Mouse (Mus musculus) urinary bladder, postnatal 14 days (tissue): Measurements from ENCODE around the gene Fsd1.

Source experiments
- DNase-seq: peaks from one replicate; pipeline ENCODE4 v3.0.0; 2021; ENCODE audit warnings: low spot score

The Fsd1 gene

DNA sequence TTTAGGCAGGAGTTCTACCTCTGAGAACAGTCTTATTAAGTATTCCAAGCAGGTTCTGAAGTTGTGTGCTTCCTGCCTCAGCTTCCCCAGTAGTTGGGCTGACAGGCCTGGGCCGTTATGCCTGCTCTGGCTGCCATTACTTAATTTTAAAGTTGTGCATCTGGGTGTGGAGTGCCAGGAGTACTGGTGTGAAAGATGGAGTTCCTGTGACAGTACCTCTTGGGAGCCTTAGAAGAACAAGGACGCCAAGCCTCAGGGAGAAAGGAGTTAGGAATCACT is 23.6 kb downstream of the Fsd1 start:
- DNase-seq, result no peak

DNA sequence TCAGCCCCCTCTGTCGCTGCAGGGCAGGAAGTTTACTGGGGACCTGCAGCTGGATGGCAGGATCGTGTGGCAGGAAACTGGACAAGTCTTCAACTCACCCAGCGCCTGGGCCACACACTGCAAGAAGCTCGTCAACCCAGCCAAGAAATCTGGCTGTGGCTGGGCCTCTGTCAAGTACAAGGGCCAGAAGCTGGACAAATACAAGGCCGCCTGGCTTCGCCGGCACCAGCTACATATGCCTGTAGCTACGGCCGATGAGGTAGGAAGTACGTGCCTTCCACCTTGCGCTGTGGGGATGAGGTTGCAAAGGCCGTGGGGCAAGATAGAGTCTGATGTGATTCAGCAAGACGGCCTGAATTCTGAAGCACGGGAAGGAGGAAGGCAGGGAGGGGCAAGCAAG is 23.9 kb downstream of the Fsd1 start:
- DNase-seq, result no peak

DNA sequence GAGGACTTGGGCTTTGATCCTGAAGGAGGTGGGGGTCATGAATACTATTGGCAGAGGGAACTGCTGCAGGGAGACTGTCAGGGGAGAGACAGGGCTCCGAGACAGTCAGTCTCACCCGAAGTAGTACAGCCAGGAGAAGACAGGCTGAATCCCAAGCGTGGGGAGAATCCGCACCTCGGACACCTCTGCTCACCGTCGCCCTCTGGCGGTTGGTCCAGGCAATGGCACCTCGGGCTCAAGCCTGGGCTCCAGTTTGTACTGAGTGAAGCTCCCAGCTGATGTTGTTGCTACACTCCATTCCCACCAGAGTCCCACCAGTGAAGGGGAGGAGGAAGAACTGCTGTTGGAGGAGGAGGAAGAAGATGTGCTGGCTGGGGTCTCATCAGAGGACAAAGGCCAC is 24.4 kb downstream of the Fsd1 start:
- DNase-seq, result peak; percentile 84

DNA sequence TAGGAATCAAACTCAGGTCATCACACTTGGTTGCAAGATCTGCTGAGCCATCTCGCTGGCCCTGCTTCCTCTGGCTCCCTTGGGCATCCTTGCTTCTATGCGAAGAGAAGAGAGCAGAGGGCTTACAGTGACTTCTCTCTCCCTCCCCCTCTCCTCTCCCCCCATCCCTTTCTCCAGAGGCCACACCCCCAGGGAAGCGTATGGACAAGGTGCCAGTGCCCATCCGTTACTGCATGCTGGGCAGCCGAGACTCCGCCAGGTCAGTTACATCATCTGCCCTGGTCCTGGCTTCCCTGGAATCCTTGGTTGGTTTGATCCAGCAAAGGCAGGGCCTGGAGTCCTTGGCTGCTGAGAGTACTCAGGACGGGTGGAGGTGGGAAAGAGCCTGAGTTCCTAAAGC is 25.1 kb downstream of the Fsd1 start:
- no peak for DNase-seq

DNA sequence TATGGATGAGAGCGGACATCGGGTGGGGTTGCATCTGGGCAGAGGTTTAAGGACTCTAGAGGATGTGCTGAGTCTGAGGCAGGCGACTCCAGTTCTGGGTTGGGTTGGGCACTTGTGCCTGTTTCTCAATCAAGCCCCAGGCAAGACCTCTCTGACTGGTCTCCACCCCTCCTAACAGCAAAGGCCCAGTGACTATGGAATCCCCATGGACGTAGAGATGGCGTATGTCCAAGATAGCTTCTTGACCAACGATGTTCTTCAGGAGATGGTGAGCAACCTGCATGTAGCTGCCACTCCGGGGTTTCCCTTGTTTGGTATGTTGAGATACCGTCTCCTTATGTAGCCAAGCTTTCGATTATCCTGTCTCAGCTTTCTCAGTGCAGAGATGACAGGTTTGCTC is 29.0 kb downstream of the Fsd1 start:
- no peak for DNase-seq

DNA sequence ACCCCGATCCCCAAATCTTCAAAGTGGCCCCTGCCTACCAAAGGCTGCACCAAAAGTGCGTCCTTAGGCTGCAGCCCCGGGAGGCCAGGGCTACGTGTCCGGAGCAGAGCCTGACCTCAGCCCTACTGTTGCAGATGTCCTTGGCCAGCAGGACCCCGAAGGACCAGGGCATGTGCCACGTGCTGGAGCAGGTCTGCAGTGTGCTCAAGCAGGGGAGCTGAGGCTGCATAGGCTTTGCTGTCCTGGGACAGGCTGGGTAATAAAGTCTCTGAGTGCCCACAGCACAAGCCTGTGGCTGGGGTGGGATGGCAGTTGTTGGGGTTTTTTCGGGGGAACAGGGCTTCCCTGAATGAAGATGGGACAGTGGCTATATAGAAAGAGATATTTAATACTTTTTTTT is 30.1 kb downstream of the Fsd1 start:
- DNase-seq, result no peak

DNA sequence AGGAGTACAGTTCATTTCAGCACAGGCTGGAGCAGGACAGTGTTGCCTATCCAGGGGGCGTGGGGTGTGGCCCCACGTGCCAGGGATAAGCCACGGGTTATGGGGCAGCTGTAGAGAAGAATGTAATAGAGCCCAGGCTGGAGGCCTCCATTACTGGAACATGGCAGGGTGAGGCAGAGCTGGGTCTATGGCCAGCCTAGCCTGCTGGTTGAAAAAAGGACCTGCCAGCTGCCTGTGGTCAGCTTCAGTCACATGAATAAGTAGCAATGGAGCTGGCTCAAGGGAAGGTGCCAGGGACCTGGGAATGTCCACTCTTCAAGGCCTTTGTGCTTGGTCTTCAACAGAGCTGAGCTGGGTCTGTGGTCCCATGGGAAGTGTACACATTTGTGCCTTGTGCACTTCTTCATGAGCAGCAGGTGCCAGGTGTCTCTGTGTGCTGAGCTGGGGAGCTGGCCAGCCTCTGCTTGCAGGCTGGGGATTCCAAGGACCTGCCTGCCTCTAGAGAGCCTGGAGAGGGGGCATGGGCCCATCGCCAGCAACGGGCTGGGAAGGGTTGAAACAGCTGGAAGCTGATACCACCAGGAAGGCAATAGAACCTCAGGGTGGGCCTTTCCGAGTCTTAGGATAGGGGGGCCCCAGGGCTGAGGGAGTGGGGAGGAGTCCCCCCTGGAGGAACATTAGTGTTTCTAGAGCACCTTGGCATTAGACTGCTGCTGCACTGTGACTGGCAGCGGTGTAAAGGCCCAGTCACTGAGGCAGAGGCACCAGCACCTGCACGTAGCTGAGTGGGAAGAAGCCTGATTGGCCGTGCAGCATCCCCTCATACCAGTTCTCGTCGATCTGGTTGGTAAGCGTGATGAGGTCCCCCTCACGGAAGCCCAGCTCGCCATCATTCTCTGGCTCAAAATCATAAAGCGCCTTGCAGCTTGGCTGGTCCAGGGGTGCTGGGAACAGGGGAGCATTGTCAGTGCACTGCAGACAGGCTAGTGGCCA is 30.8 kb downstream of the Fsd1 start:
- no peak for DNase-seq

DNA sequence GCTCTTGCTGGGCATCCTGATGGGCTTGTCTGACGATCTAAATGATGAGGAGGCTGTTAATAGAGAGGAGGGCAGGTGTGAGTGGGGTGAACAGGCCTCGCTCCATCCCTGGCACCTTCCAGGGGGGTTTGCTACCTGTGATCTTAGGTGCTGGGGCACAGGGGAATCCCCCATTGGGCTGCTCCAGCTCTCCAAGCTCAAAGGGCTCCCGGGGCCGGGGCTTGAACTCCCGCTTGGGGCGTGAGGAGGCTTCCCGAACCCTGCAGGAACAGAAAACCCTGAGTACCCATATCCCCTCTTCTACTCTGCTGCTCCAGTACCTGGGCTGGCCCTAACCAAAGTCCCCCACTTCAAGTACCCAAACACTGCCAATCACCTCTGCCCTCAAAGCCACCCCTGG is 31.5 kb downstream of the Fsd1 start:
- DNase-seq, result no peak

DNA sequence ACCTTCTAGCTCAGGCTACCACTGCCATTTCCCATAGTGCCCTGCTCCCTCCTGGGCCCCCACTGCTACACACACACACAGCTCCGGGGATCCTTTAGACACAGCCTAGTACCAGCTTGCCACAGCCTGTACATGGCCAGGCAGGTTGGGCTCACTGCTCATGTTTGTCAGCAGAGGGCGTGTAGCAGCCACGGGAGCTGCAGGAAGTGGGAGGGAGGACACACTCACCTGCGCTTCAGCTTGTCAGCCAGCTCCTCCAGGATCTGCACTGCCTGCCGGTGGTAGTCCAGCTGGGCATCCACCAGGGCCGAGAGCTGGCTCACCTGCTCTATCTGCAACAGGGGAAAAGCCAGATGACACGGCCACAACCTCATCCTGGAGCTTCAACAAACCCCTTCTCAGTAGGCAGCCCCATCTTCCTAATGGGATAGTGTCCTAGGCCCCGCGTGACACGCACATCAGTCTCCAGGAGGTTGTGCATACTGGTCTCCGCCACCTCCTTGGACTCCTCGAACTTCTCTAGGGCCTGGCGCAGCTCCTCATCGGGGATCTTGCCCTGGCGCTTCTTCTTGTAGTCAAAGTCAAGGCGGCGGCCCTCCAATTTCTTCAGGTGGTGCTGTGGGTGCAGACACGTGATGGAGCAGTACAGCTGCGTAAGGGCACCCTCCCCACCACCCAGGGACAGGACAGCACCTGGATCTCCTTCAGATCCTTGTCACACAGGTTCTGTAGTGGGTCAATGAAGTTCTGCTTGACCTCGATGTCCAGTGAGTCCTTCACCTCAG is 32.2 kb downstream of the Fsd1 start:
- peak; percentile 73 for DNase-seq

DNA sequence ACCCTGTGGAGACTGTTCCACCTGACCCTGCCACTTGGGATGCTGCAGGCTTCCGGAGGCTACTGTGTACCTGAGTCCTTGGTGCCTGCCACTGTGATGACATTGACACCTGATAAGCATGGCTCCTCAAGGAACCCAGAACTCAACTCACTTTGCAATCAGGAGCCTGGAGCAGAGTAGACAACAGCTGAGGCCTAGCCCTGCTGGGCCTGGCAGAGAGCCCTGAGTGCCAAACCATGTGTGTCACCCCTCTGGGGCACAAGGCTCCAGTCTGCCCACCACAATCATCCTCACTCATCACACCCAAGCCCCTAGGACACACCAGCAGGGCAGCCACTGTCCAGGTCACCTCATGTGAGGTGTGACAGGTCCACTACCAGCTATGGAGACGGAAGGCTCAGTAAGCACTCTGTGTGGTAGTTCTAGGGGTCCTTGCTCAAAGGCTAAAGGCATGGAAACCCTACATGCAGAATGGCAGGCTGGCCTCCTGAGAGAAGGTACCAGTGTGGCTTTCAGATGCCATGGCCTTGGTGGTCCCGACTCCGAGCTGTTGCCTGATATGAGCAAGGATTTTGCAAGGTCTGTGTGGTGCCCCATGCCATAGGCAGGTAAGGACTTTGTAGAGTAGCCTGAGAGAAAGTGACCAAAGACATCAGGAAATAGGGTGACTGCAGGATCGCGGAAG is 34.2 kb downstream of the Fsd1 start:
- no peak for DNase-seq

DNA sequence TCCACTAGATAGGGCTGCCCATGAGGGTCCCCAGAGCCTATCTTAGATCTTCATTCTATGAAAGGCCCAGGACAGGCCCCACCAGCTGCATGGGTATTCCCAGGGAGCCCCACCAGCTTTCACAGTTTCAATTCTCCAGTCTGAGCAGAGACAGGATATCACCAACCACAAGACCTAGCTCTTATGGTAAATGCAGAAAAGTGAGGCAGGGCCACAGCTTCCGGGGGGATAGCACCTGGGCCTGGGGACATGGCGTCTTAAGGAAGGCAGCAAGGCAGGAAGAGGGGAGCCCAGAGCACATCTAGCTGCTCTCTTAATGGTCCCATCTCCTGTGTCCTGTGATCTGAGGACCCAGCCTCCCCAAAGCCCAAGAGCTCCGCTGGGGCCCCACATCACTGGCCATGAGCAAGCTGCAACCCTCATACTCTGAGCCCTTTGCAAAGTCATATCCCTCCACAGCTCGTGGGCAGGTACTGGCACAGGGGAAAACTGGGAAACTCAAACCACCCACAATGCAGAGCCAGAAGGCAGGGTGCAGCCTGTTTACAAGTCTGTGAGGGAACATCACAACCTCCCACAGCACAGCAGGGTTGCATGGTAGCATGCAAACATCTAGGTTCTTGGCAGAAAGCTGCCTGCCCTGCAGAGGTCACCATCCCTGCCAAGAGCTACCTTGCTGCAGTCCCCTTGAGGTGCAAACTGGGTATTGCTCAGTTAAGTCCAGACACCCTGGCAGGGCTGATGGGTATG is 35.0 kb downstream of the Fsd1 start:
- no peak for DNase-seq

DNA sequence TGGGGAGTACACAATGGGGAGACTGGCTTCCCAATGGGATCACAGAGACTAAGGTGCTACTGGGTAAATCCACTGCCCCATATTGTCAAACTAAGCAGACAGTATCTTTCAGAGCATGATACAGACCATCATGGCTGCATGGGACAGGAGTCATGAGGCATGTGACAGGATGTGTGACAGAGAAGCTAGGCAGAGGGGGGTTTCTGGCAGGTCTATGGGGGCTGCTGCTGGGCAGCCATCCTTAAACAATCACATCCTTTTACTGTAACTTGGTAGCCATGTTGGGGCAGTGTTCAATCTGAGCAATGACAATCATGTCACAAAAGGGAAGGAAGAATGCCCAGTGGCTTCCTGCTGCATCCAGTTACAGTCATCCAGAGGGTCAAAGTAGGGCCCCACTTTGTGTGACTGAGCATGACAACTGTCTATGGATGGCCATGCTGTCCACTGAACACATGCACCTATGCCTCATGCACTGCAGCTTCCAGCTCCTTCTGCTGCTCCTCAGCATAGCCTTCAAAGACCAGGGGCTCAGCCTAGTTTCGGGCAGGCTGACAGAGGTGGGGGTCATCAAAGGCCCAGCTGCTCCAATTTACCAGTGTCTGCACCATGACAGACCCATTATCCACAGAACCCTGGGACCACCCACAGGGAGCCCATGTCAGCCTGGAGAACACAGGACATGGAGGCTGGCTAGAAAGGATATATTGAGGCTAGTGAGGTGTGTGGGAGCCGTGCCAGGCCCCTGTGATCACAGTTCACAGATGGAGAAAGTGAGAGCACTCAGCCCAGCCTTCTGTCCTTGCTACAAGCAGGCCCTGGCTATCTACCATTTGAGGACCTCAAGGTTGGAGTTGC is 36.1 kb downstream of the Fsd1 start:
- DNase-seq, result no peak

DNA sequence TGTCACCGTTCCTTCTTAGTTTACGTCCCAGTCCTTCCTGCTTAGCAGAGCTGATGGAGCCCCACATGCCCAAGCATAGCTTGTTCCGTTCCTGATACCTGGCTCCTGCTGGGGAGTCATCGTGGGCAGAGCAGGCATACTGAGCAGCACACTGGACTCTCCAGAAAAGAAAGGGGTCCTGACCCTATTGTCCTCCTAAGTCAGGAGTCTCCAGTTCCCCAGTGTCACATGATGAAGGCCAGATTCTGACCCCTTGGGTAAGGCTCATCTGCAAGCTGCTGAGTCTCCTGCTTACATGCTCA is 36.6 kb downstream of the Fsd1 start:
- DNase-seq, result no peak

DNA sequence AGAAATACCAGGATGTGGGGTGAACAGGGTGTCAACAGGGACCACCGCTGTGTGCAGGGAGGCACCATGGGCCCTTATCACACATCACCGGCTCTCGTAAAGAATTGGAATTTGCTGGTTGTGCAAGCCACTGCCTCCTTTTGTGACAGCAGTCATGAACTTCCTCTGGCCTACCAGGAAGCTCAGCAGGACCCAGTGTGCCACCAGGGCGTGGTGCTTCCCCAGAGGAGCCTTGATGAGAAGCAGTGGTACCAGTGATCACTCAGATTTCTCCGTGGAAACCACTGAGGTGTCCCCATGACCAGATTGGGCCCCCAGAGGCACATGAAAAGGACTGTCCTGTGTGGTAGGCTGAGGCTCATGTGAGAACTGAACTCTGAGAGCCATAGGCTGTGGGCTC is 37.1 kb downstream of the Fsd1 start:
- peak; percentile 41 for DNase-seq

DNA sequence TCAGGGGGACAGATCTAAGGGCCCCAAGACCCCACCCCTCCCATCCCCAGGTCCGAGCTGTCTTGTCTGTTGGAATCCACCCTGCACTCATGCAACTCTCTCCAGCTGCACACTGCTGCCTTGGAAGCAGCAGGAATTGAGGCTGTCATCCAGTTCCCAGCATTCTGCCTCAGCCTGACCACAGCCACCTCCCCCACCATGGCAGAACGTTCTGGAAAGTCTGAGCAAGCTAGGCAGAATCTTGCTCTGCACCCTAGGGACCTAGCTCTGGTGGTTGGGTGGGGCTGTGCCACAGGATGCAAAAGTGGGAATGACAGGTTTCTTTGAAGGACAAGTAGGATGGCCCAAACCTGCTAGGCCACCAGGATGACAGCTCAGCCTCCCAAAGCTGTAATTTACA is 38.2 kb downstream of the Fsd1 start:
- DNase-seq, result no peak

DNA sequence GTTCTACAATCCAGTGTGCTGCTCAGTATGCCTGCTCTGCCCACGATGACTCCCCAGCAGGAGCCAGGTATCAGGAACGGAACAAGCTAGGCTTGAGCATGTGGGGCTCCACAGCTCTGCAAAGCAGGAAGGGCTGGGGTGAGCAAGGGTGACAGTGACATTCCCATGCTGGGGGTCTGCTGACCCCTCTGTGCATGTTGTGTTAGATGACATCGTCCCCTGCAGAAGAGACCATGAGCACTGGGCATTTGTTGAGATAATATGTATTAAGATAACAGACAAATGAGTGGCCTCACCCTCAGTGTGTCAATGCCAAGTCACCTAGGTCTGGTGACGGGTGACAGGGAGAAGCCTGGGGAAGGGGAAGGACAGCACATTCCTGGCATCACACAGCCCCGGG is 38.6 kb downstream of the Fsd1 start:
- no peak for DNase-seq

DNA sequence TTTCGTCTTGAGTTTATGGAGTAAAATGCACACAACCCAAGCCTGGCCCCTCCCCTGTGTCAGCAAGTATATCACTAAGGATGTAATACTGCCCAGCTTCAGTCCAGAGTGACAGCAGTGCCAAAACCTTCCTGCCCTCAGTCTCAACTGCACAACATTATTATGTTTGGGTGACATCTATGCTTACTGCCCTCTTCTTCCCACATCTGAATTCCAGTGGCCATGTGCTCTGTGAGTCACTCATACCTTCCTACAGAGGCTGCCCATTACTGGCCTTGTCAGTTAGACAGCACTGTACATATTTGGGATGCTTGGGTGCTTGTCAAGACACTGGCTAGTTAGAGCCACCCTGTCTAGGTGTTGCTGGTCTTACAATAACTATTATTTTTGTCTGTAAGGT is 40.0 kb downstream of the Fsd1 start:
- DNase-seq, result no peak

DNA sequence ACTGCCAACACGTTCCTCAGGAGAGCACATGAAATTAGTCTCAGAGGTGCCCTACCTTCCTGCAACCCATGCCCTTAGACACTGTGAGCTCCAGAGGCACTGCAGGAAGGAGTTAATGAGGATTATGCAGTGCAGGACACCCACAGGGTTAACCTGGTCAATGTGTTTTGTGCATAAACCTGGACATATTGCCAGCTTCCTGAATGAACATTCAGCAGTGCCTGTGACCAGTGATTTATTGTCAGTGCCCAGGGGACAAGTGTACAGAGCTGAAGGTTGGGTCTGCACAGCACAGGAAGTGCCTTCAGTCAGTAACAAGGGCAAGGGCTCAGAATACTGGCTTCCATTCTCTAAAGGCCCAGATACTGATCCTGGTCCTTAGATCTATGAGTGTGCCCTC is 40.6 kb downstream of the Fsd1 start:
- no peak for DNase-seq

DNA sequence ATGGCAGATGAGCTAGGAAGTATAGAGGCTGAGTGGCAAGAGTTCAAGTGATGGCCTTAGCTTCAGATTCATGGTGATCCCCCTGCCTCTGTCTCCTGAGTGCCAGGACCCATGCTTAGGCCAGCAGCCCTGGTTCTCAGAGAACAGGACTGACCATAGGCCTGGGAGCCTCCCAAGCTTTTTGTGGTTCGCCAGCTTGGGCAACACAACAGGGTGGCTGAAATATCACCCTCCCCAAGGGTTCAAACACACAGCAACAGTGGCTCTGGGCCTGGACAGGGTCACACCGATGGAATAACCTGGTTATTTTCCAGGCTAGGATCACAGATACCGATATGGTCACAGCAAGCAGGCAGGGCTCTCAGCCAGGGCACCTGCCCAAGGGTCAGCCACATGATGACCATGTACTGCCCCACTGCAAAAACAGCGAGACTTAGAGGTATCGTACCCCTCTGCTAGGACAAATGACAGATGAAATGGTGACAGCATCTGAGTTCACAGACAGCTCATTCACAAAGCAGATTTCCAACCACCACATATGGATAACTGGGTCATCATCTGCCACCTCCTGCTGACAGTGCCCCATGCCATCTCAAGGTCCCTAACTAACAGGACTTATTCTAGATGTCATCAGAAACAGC is 41.6 kb downstream of the Fsd1 start:
- no peak for DNase-seq

DNA sequence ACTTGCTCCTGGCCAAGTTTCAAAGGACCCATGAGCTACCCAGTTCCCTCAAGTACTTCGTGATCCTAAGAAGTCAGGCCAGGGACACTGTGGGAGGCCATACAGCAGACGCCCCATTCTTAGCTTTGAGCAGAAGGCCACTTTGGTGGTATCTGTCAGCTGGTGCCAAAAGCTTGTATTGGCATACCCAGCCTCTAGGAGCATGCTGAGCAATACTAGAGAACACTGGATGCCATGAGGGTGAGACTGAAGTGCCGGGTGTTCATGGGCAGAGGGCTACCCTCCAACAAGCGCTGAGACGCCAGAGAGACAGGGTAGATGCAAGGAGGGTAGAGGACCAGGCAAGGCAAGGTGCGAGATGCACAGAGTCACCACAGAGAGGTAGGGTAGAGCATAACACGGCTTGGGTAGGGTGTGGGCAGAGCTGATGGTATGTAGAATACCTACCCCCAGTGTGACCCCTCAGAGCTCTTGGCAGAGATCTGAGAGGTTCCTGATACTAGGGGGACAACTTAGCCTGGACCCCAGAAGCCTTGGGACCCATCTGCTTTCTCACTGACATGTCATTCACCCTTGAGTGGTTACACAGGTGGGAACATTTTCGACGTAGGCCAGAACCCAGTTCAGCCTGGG is 44.0 kb downstream of the Fsd1 start:
- no peak for DNase-seq

DNA sequence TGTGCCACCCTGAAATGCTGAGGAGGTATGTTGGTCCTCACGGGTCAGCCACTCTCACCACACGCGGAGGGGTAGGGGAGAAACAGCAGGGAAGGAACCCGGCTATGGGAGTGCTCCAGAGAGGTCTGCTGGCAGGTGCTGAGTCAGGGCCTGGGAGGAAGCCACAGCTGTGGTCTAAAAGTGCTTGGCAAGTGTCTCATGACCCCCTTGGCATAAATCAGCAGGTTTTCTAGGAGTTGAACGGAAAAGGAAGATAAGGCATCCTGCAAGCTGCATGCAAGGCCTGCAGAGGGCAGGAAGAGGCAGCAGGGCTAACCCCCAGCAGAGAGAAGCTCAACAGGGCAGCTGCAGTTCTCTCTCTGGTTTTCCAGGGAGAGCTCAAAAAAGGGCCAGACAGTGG is 44.6 kb downstream of the Fsd1 start:
- DNase-seq, result no peak
